Mouse (Mus musculus) heart, adult 11 months (tissue): Measurements from ENCODE around the gene Zmynd15.
"Not testable (repeated sequence)": the region's sequence is repeated elsewhere in the genome, so short reads cannot be mapped to it uniquely, and the experiment has no call there.

Source experiments
- DNase-seq: peaks from one replicate; pipeline ENCODE4 v3.0.0; 2022

Gene Zmynd15

GRCm38 (mm10) chr11:70458688-70459600 lies at the start of gene Zmynd15:
TSS of gene Zmynd15 (plus strand) at chr11:70459433.
- no peak for DNase-seq

GRCm38 (mm10) chr11:70409594-70410296 lies 49.5 kb upstream of the Zmynd15 start, which contains the start of gene Pelp1:
TSS of gene Pelp1 (minus strand) at chr11:70410031.
- DNase-seq, result peak; percentile 99

- DNase-seq, result no peak
These were observed 49.0 kb upstream of the Zmynd15 start for GRCm38 (mm10) chr11:70410297-70410643.

GRCm38 (mm10) chr11:70412591-70412990 lies 46.6 kb upstream of the Zmynd15 start:
- DNase-seq, result no peak

- DNase-seq, result peak; percentile 86
These were observed 45.3 kb upstream of the Zmynd15 start for GRCm38 (mm10) chr11:70413961-70414360.

GRCm38 (mm10) chr11:70418199-70418598 lies 41.0 kb upstream of the Zmynd15 start:
- no peak for DNase-seq

- DNase-seq, result no peak
These were observed 39.7 kb upstream of the Zmynd15 start for GRCm38 (mm10) chr11:70419486-70419885.

GRCm38 (mm10) chr11:70426598-70426997 lies 32.6 kb upstream of the Zmynd15 start:
- not testable (repeated sequence) for DNase-seq

- peak; percentile 92 for DNase-seq
These were observed 27.7 kb upstream of the Zmynd15 start for GRCm38 (mm10) chr11:70431574-70431973.

- peak; percentile 100 for DNase-seq
These were observed 27.0 kb upstream of the Zmynd15 start, which contains the start of gene Arrb2 for GRCm38 (mm10) chr11:70432048-70432894. TSS of gene Arrb2 (plus strand) at chr11:70432635.

- DNase-seq, result no peak
These were observed 26.2 kb upstream of the Zmynd15 start for GRCm38 (mm10) chr11:70432895-70433568.

GRCm38 (mm10) chr11:70433569-70433943 lies 25.7 kb upstream of the Zmynd15 start:
- peak; percentile 97 for DNase-seq

- no peak for DNase-seq
These were observed 25.3 kb upstream of the Zmynd15 start for GRCm38 (mm10) chr11:70433951-70434350.

GRCm38 (mm10) chr11:70435476-70435875 lies 23.8 kb upstream of the Zmynd15 start:
- DNase-seq, result no peak

- no peak for DNase-seq
These were observed 21.8 kb upstream of the Zmynd15 start for GRCm38 (mm10) chr11:70437426-70437825.

- no peak for DNase-seq
These were observed 20.4 kb upstream of the Zmynd15 start for GRCm38 (mm10) chr11:70438728-70439374.

- no peak for DNase-seq
These were observed 18.6 kb upstream of the Zmynd15 start for GRCm38 (mm10) chr11:70440637-70441036.

- DNase-seq, result peak; percentile 90
These were observed 17.4 kb upstream of the Zmynd15 start for GRCm38 (mm10) chr11:70441882-70442281.

GRCm38 (mm10) chr11:70443964-70444363 lies 15.3 kb upstream of the Zmynd15 start:
- DNase-seq, result no peak

- DNase-seq, result no peak
These were observed 14.6 kb upstream of the Zmynd15 start for GRCm38 (mm10) chr11:70444667-70445066.

GRCm38 (mm10) chr11:70446756-70447155 lies 12.5 kb upstream of the Zmynd15 start:
- DNase-seq, result peak; percentile 93

- no peak for DNase-seq
These were observed 11.9 kb upstream of the Zmynd15 start for GRCm38 (mm10) chr11:70447373-70447772.
